Mouse (Mus musculus) stomach, embryonic 15.5 days (tissue): Measurements from ENCODE around the gene Prss42. TPM values are rescaled to one million over a fixed set of nuclear protein-coding genes. Genes with fewer than 3 reads are reported as not detected.
"Not testable (repeated sequence)": the region's sequence is repeated elsewhere in the genome, so short reads cannot be mapped to it uniquely, and the experiment has no call there.

Experiments used
- ATAC-seq: fragments of 200-750 bp; cut with Nextera tagmentation; 2 replicates; pipeline ENCODE4 v1.8.0; 2017; ENCODE audit warnings: low read depth, moderate number of reproducible peaks, moderate TSS enrichment; ENCODE audit not compliant: insufficient read depth, low FRiP score
- H3K27ac ChIP-seq: fragments of 300-500 bp; sonication (generic); 2 replicates; pipeline ENCODE4 v1.5.1; 2015; ENCODE audit warnings: mild to moderate bottlenecking, inconsistent platforms
- H3K27me3 ChIP-seq: fragments of 300-500 bp; sonication (generic); replicated peaks from 2 replicates; pipeline ENCODE4 v1.6.1; 2015; ENCODE audit warnings: inconsistent platforms
- H3K36me3 ChIP-seq: fragments of 300-500 bp; sonication (generic); 2 replicates; pipeline ENCODE4 v1.6.1; 2015; ENCODE audit warnings: inconsistent platforms
- H3K4me1 ChIP-seq: fragments of 300-500 bp; sonication (generic); 2 replicates; pipeline ENCODE4 v1.6.1; 2015; ENCODE audit warnings: inconsistent platforms
- H3K4me2 ChIP-seq: fragments of 300-500 bp; sonication (generic); 2 replicates; pipeline ENCODE4 v1.6.1; 2015; ENCODE audit warnings: mild to moderate bottlenecking, inconsistent platforms
- H3K4me3 ChIP-seq: fragments of 300-500 bp; sonication (generic); replicated peaks from 2 replicates; pipeline ENCODE4 v1.5.1; 2015; ENCODE audit warnings: inconsistent platforms
- H3K9ac ChIP-seq: fragments of 300-500 bp; sonication (generic); 2 replicates; pipeline ENCODE4 v1.6.1; 2015; ENCODE audit warnings: inconsistent platforms
- H3K9me3 ChIP-seq: fragments of 300-500 bp; sonication (generic); 2 replicates; pipeline ENCODE4 v1.6.1; 2016; ENCODE audit warnings: inconsistent platforms
- WGBS: fragments of 180-500 bp; shearing (Covaris S2); methylation state at CpG from one replicate; pipeline ENCODE4 v1.1.7; 2015; 5-methylcytosine and 5-hydroxymethylcytosine counted together
- polyA plus RNA-seq: library from polyadenylated mRNA; unstranded; fragments of >200 nt; fragmentation: Nextera tagmentation; extraction: Ambion mirVana; gene quantifications from 2 replicates; pipeline ENCODE4 v1.2.1, GENCODE M21; 2015

Gene Prss42
- polyA plus RNA-seq, 1 experiment from 2014 or later, result not detected

DNA sequence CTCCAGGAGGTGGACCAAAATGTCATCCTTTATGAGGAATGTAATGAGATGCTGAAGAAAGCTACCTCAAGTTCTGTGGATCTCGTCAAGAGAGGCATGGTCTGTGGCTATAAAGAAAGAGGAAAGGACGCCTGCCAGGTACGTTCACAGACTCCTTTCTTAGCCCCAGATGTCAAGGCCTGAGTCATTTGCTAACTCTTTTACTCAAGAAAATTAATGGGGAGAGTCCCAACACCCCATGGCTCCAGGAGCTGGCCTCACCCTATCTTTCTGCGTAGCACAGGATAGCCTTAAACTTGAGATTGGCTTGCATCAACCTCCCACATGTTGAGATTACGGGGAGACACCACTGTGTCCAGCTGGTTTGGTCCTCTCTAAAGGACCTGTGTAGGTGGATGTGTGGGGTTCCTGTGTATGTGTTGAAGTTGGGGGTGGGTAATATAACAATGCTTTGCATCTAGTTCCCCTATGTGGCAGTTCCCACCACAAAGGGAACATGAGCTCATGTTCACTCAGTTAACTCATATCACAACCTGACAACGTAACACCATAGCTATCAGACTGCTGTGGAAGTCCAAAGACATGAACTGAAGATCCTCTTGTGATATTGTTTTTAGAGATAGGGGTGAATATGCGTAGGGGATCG, 3.0 kb downstream of the Prss42 start:
- Histone ChIP-seq H3K27me3 (no peaks in the 10 kb centered on the region), H3K4me3 (no peak overlapping the region), H3K27ac (no peak overlapping the region), H3K9ac (no peak overlapping the region), H3K9me3 (no peaks in the 10 kb centered on the region), H3K36me3 (no peaks in the 10 kb centered on the region), H3K4me2 (no peak overlapping the region), H3K4me1 (no peaks in the 10 kb centered on the region)
- 83% methylated on average over 8 of the region's 8 CpGs for WGBS
- ATAC-seq, result no peak

GRCm38 (mm10) chr9:110803294-110803693, 5.3 kb downstream of the Prss42 start:
- Histone ChIP-seq H3K4me1 (no peaks in the 10 kb centered on the region), H3K9ac (no peak overlapping the region), H3K4me3 (no peak overlapping the region), H3K27ac (no peak overlapping the region), H3K4me2 (no peak overlapping the region), H3K36me3 (no peaks in the 10 kb centered on the region), H3K27me3 (no peaks in the 10 kb centered on the region), H3K9me3 (no peaks in the 10 kb centered on the region)
- 59% methylated on average over 4 of the region's 4 CpGs for WGBS
- no peak for ATAC-seq

GRCm38 (mm10) chr9:110810051-110810450, 12.1 kb downstream of the Prss42 start:
- H3K27ac ChIP-seq, result no peak overlapping the region
- no peak overlapping the region for H3K9ac ChIP-seq
- no peak overlapping the region for H3K4me3 ChIP-seq
- H3K27me3 ChIP-seq, result no peaks in the 10 kb centered on the region
- no peaks in the 10 kb centered on the region for H3K36me3 ChIP-seq
- H3K4me2 ChIP-seq, result no peak overlapping the region
- H3K9me3 ChIP-seq, result no peaks in the 10 kb centered on the region
- 74% methylated on average over 4 of the region's 4 CpGs for WGBS
- no peak for ATAC-seq
- H3K4me1 ChIP-seq, result no peaks in the 10 kb centered on the region

DNA sequence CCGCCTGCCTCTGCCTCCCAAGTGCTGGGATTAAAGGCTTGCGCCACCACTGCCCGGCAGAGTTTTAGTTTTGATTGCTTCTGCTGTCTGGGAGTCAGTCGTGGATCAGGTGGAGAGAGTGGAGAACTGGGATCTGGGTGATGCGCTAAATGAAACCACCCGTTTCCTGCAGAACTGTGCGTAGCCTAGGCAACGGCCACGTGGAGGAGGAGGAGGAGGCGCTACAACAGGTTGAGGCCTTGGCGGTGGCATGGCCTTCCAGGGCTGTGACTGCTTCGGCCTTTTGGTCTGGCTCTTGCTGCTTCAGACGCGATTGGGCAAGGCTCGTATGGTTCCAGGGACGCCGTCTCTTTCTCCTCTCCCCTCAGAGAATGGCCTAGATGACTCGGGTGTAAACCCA, 15.8 kb downstream of the Prss42 start, which contains the start of gene Prss44:
Gene Prss44 (plus strand): TSS at position 206 of the 400 bp plus-strand sequence.
- Histone ChIP-seq H3K27ac (no peak within 1 kb of the TSS), H3K4me3 (no peak within 1 kb of the TSS), H3K9me3 (no peaks in the 10 kb centered on the region), H3K4me2 (no peak within 1 kb of the TSS), H3K4me1 (no peaks in the 10 kb centered on the region), H3K9ac (no peak within 1 kb of the TSS), H3K36me3 (no peaks in the 10 kb centered on the region), H3K27me3 (no peaks in the 10 kb centered on the region)
- ATAC-seq, result no peak
- 57% methylated on average over 18 of the region's 18 CpGs for WGBS

- not testable (repeated sequence) for H3K4me2 ChIP-seq, H3K27me3 ChIP-seq, ATAC-seq
Observed at GRCm38 (mm10) chr9:110820546-110820945, 22.6 kb downstream of the Prss42 start.

DNA sequence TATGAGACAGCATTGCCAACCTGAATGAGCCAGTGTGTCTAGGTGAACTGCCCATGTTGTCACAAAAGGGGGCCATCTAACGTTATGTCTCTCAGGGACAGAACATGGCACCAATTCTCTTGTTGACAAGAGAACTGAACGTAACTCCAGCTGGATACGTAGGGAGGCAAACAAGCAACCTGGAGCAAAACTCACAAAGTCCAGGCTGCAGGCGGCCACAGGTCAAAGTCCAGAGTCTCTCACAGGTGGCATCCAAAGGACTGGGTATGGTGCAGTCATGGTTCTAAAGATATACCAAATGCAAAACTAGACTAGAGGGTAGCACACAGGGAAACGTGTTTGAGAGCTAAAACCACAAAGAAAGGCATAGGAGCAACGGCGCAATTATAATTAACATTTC, 23.5 kb downstream of the Prss42 start:
- no peak overlapping the region for H3K4me3 ChIP-seq
- no peaks in the 10 kb centered on the region for H3K9me3 ChIP-seq
- H3K36me3 ChIP-seq, result no peaks in the 10 kb centered on the region
- H3K27ac ChIP-seq, result no peak overlapping the region
- no peak overlapping the region for H3K4me2 ChIP-seq
- 75% methylated on average over 7 of the region's 7 CpGs for WGBS
- no peak overlapping the region for H3K9ac ChIP-seq
- no peaks in the 10 kb centered on the region for H3K4me1 ChIP-seq
- no peaks in the 10 kb centered on the region for H3K27me3 ChIP-seq
- no peak for ATAC-seq

More at GRCm38 (mm10) chr9:110820546-110820945, 22.6 kb downstream of the Prss42 start:
- not testable (repeated sequence) for H3K4me1 ChIP-seq, H3K9ac ChIP-seq, H3K27ac ChIP-seq, H3K9me3 ChIP-seq, H3K36me3 ChIP-seq, H3K4me3 ChIP-seq

GRCm38 (mm10) chr9:110825426-110825825, 27.5 kb downstream of the Prss42 start:
- Histone ChIP-seq H3K4me2 (no peak overlapping the region), H3K27ac (no peak overlapping the region), H3K9ac (no peak overlapping the region), H3K36me3 (no peaks in the 10 kb centered on the region), H3K4me1 (no peaks in the 10 kb centered on the region), H3K4me3 (no peak overlapping the region), H3K9me3 (no peaks in the 10 kb centered on the region), H3K27me3 (no peaks in the 10 kb centered on the region)
- 71% methylated on average over 4 of the region's 4 CpGs for WGBS
- ATAC-seq, result no peak

DNA sequence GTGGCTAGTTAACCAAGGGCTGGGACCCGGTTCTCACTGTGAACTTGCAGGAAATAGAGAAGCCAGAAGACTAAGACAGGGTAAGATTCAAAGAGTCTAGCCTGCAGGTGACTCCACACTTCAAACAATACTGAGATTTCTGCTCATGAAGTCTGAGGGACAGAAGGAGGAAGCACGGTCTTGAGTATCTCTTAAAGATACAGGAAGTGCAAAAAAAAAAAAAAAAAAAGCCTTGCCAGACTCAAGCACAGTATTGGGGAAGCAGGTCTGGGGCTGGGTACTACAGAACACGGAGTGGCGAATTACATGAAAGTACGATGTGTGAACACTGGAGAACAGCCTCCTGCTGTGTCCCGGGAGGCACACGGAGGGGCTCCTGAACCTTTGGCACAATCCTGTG, 27.9 kb downstream of the Prss42 start:
- no peak for ATAC-seq
- Histone ChIP-seq H3K9ac (no peak overlapping the region), H3K27ac (no peak overlapping the region), H3K4me2 (no peak overlapping the region), H3K27me3 (no peaks in the 10 kb centered on the region), H3K4me1 (no peaks in the 10 kb centered on the region), H3K4me3 (no peak overlapping the region), H3K36me3 (no peaks in the 10 kb centered on the region), H3K9me3 (no peaks in the 10 kb centered on the region)
- WGBS, result 60% methylated on average over 7 of the region's 7 CpGs

- H3K4me2 ChIP-seq, result no peak within 1 kb of the TSS
- WGBS, result 77% methylated on average over 3 of the region's 3 CpGs
- H3K36me3 ChIP-seq, result no peaks in the 10 kb centered on the region
- no peak for ATAC-seq
- no peak within 1 kb of the TSS for H3K27ac ChIP-seq
- no peaks in the 10 kb centered on the region for H3K27me3 ChIP-seq
- H3K9me3 ChIP-seq, result no peaks in the 10 kb centered on the region
- H3K4me3 ChIP-seq, result no peak within 1 kb of the TSS
- H3K9ac ChIP-seq, result no peak within 1 kb of the TSS
- H3K4me1 ChIP-seq, result no peaks in the 10 kb centered on the region
Observed at GRCm38 (mm10) chr9:110826390-110826789, 28.4 kb downstream of the Prss42 start, which contains the start of gene Prss43. Gene Prss43, plus strand, starts transcription at chr9:110826690.

DNA sequence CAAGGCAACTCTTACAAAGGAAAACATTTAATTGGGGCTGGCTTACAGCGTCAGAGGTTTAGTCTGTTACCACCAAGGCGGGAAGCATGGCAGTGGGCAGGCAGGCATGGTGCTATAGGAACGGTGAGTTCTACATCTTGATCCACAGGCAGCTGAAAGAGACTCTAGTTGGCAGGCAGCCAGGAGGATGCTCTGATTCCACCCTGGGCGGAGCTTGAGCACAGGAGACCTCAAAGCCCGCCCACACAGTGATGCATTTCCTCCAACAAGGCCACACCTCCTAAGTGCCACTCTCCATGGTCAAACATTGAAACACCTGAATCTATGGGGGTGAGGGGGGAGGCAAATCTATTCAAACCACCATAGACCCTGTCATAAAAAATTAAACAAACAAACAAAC, 35.1 kb downstream of the Prss42 start:
- 74% methylated on average over 5 of the region's 5 CpGs for WGBS
- no peaks in the 10 kb centered on the region for H3K4me1 ChIP-seq

DNA sequence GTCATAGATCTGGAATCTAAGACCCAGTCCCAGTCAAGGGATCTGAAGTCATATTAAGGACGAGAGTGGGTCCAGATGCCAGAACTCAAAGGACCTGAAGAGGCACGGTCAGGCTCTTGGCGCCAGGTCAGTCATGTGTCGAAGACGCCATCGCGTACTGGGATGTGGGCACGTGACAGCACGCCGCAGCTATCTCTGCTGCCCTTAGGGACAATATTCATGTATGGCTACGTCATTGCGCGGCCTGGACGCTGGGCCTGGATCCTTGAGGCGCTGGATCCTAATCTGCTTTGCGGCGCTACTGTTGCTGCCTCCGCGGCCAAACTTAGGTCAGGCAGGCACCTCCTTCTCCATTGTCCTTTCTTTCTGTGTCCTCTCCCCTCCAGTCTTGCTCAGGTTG, 36.4 kb downstream of the Prss42 start, which contains the start of gene Prss45:
Gene Prss45 (plus strand): TSS at position 178 of the 400 bp plus-strand sequence.
- Histone ChIP-seq H3K27ac (no peak within 1 kb of the TSS), H3K27me3 (no peaks in the 10 kb centered on the region), H3K36me3 (no peaks in the 10 kb centered on the region), H3K9me3 (no peaks in the 10 kb centered on the region), H3K4me1 (no peaks in the 10 kb centered on the region), H3K4me3 (no peak within 1 kb of the TSS), H3K4me2 (no peak within 1 kb of the TSS; the same call in 1 of the 2 replicates), H3K9ac (no peak within 1 kb of the TSS)
- no peak for ATAC-seq
- WGBS, result 74% methylated on average over 19 of the region's 19 CpGs

More for the DNA sequence above, 35.1 kb downstream of the Prss42 start:
- Histone ChIP-seq H3K4me3 (no peak overlapping the region), H3K9ac (no peak overlapping the region), H3K27me3 (no peaks in the 10 kb centered on the region), H3K4me2 (no peak overlapping the region), H3K36me3 (no peaks in the 10 kb centered on the region), H3K9me3 (no peaks in the 10 kb centered on the region), H3K27ac (no peak overlapping the region)
- ATAC-seq, result no peak

DNA sequence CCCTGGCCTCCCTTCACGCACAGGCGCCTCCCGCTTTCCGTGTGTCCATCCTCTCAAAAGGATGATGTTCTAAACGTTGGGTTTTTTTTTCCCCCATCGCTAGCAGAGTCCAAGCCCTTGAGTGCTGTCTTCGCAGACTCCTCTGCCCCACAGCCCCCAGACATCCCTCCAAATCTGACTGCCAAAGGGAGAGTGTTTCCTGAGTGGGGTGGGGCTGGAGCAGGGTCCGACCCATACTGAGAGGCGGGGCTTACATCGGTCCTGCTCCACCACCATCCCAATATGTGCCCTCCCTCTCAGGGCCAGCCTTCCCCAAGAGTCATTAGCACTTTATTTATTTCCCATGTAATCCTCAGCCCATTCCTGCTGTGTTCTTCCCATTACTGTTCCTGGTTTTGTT, 37.0 kb downstream of the Prss42 start:
- no peak overlapping the region; the same call in 1 of the 2 replicates for H3K4me2 ChIP-seq
- no peaks in the 10 kb centered on the region for H3K4me1 ChIP-seq
- 36% methylated on average over 10 of the region's 10 CpGs for WGBS
- H3K27me3 ChIP-seq, result no peaks in the 10 kb centered on the region
- no peak overlapping the region for H3K27ac ChIP-seq
- H3K9me3 ChIP-seq, result no peaks in the 10 kb centered on the region
- H3K4me3 ChIP-seq, result no peak overlapping the region
- ATAC-seq, result no peak
- no peak overlapping the region for H3K9ac ChIP-seq
- H3K36me3 ChIP-seq, result no peaks in the 10 kb centered on the region

DNA sequence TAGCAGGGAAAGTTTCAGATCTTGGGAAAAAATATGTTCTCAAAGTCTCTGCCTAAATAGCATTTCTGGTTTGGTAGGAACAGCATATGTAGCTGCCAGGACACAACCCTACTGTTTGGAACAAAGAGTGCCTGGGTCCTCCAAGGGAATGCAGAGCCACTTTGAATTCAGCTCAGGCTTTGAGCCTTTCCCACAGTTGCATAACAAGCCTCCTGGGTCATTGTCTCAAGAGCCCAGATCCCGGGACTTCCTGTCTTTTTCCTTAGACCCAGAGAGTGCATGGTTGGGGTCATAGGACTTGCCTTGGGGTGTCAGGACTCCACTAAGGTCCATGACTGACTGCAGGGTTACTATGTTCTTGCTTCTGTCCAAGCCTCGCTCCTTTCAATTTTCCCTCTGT, 38.1 kb downstream of the Prss42 start:
- no peak for ATAC-seq

More for the DNA sequence above, 38.1 kb downstream of the Prss42 start:
- WGBS, result 64% methylated on average over 2 of the region's 2 CpGs
- no peaks in the 10 kb centered on the region for H3K36me3 ChIP-seq
- no peak overlapping the region for H3K9ac ChIP-seq
- no peaks in the 10 kb centered on the region for H3K27me3 ChIP-seq
- no peak overlapping the region for H3K4me3 ChIP-seq
- no peaks in the 10 kb centered on the region for H3K4me1 ChIP-seq
- H3K9me3 ChIP-seq, result no peaks in the 10 kb centered on the region
- no peak overlapping the region for H3K27ac ChIP-seq
- H3K4me2 ChIP-seq, result no peak overlapping the region
